Mouse (Mus musculus) limb, embryonic 14.5 days (tissue): ENCODE measurements around the gene Fars2. TPM values are rescaled to one million over a fixed set of nuclear protein-coding genes. Genes with fewer than 3 reads are reported as not detected.

Experiments used
- ATAC-seq: fragments of 200-750 bp; cut with Nextera tagmentation; 2 replicates; pipeline ENCODE4 v1.8.0; 2017; ENCODE audit warnings: low read depth, moderate number of reproducible peaks, moderate TSS enrichment; ENCODE audit not compliant: low FRiP score
- DNase-seq: peaks from one replicate; pipeline ENCODE4 v3.0.0-alpha.2; 2015; ENCODE audit warnings: low spot score
- H3K27ac ChIP-seq: fragments of 300-500 bp; sonication (generic); replicated peaks from 2 replicates; pipeline ENCODE4 v1.5.1; 2014; ENCODE audit warnings: low read depth, mild to moderate bottlenecking, low read length, moderate library complexity, mixed read lengths
- H3K27me3 ChIP-seq: fragments of 300-500 bp; sonication (generic); 2 replicates; pipeline ENCODE4 v1.6.1; 2014; ENCODE audit warnings: low read length, mixed read lengths; ENCODE audit not compliant: control insufficient read depth, insufficient read depth
- H3K36me3 ChIP-seq: fragments of 300-500 bp; sonication (generic); 2 replicates; pipeline ENCODE4 v1.6.1; 2014; ENCODE audit warnings: mild to moderate bottlenecking, low read length, moderate library complexity, mixed read lengths; ENCODE audit not compliant: control insufficient read depth, insufficient read depth
- H3K4me1 ChIP-seq: fragments of 300-500 bp; sonication (generic); 2 replicates; pipeline ENCODE4 v1.6.1; 2014; ENCODE audit warnings: antibody characterized with exemption, low read length, mixed read lengths; ENCODE audit not compliant: control insufficient read depth, insufficient read depth
- H3K4me2 ChIP-seq: fragments of 300-500 bp; sonication (generic); replicated peaks from 2 replicates; pipeline ENCODE4 v1.6.1; 2014; ENCODE audit warnings: low read depth, mild to moderate bottlenecking, low read length, moderate library complexity; ENCODE audit not compliant: severe bottlenecking
- H3K4me3 ChIP-seq: fragments of 300-500 bp; sonication (generic); replicated peaks from 2 replicates; pipeline ENCODE4 v1.5.1; 2014; ENCODE audit warnings: low read length
- H3K9ac ChIP-seq: fragments of 300-500 bp; sonication (generic); 2 replicates; pipeline ENCODE4 v1.6.1; 2014; ENCODE audit warnings: mild to moderate bottlenecking, low read depth, low read length, moderate library complexity; ENCODE audit not compliant: severe bottlenecking
- H3K9me3 ChIP-seq: fragments of 300-500 bp; sonication (generic); 2 replicates; pipeline ENCODE4 v1.6.1; 2016; ENCODE audit warnings: low read length; ENCODE audit not compliant: control insufficient read depth
- POLR2A ChIP-seq: fragments of 200-500 bp; IDR thresholded peaks from 2 replicates; pipeline ENCODE4 v1.8.0; 2012; ENCODE audit warnings: inconsistent platforms, mild to moderate bottlenecking, moderate library complexity, borderline replicate concordance; ENCODE audit not compliant: insufficient read depth, insufficient read length; ENCODE audit errors: extremely low read depth
- WGBS: fragments of 180-500 bp; shearing (Covaris S2); extraction: QIAGEN DNeasy Blood & Tissue Kit; methylation state at CpG from one replicate; pipeline ENCODE4 v1.1.7; 2014; 5-methylcytosine and 5-hydroxymethylcytosine counted together
- polyA plus RNA-seq, 2 experiments: library from polyadenylated mRNA; depleted of rRNA in 1 of 2; stranded (reverse) in 1 of 2; unstranded in 1 of 2; fragments of >200 nt; fragmentation: Nextera tagmentation in 1 of 2; extraction: Ambion mirVana in 1 of 2; gene quantifications; 2 replicates each; pipeline versions ENCODE4 v1.2.1 to v1.2.3; 2012 to 2014

Fars2 gene
- polyA plus RNA-seq, 2 experiments = 27.6 to 35.2 TPM

GRCm38 (mm10) chr13:36533518-36533917 is 416.3 kb downstream of the Fars2 start:
- Histone ChIP-seq H3K4me2 (no peak overlapping the region), H3K36me3 (no peaks in the 10 kb centered on the region), H3K9ac (no peak overlapping the region), H3K4me3 (no peak overlapping the region), H3K4me1 (peaks cover 11% of the 10 kb centered on the region), H3K27ac (no peak overlapping the region), H3K27me3 (no peaks in the 10 kb centered on the region), H3K9me3 (no peaks in the 10 kb centered on the region)
- 69% methylated on average over 7 of the region's 7 CpGs for WGBS
- DNase-seq = no peak
- TF ChIP-seq POLR2A = no peak
- no peak for ATAC-seq

GRCm38 (mm10) chr13:36533966-36534540 is 416.8 kb downstream of the Fars2 start:
- no peak overlapping the region for H3K27ac ChIP-seq
- no peak for ATAC-seq

GRCm38 (mm10) chr13:36537580-36537979 is 420.4 kb downstream of the Fars2 start:
- DNase-seq (no peak), ATAC-seq (no peak)
- H3K4me1 ChIP-seq = peaks cover 9% of the 10 kb centered on the region
- WGBS = 40% methylated on average over 3 of the region's 3 CpGs
- no peak overlapping the region for H3K4me3 ChIP-seq
- no peak overlapping the region for H3K4me2 ChIP-seq
- no peaks in the 10 kb centered on the region for H3K9me3 ChIP-seq
- TF ChIP-seq POLR2A = no peak
- no peak overlapping the region for H3K9ac ChIP-seq
- H3K27me3 ChIP-seq = no peaks in the 10 kb centered on the region
- no peak overlapping the region for H3K27ac ChIP-seq
- no peaks in the 10 kb centered on the region for H3K36me3 ChIP-seq

More at GRCm38 (mm10) chr13:36533966-36534540, 416.8 kb downstream of the Fars2 start:
- no peak for TF ChIP-seq POLR2A
- no peaks in the 10 kb centered on the region for H3K9me3 ChIP-seq
- no peak overlapping the region for H3K4me3 ChIP-seq
- 86% methylated on average over 8 of the region's 8 CpGs for WGBS
- H3K4me1 ChIP-seq = peaks cover 9% of the 10 kb centered on the region
- no peaks in the 10 kb centered on the region for H3K36me3 ChIP-seq
- H3K27me3 ChIP-seq = no peaks in the 10 kb centered on the region
- no peak for DNase-seq
- no peak overlapping the region for H3K4me2 ChIP-seq
- no peak overlapping the region for H3K9ac ChIP-seq

GRCm38 (mm10) chr13:36538385-36538784 is 421.2 kb downstream of the Fars2 start:
- Histone ChIP-seq H3K9me3 (no peaks in the 10 kb centered on the region), H3K4me1 (peaks cover 9% of the 10 kb centered on the region), H3K27me3 (no peaks in the 10 kb centered on the region), H3K4me3 (no peak overlapping the region), H3K27ac (no peak overlapping the region), H3K36me3 (no peaks in the 10 kb centered on the region), H3K9ac (no peak overlapping the region), H3K4me2 (no peak overlapping the region)
- DNase-seq (no peak), ATAC-seq (no peak)
- no peak for TF ChIP-seq POLR2A
- 57% methylated on average over 2 of the region's 2 CpGs for WGBS

GRCm38 (mm10) chr13:36540231-36540630 is 423.0 kb downstream of the Fars2 start:
- Histone ChIP-seq H3K4me2 (no peak overlapping the region), H3K4me1 (peaks cover 9% of the 10 kb centered on the region), H3K27me3 (no peaks in the 10 kb centered on the region), H3K9me3 (no peaks in the 10 kb centered on the region), H3K4me3 (no peak overlapping the region), H3K36me3 (no peaks in the 10 kb centered on the region), H3K9ac (no peak overlapping the region), H3K27ac (no peak overlapping the region)
- 49% methylated on average over 10 of the region's 10 CpGs for WGBS
- ATAC-seq (no peak), DNase-seq (no peak)
- no peak for TF ChIP-seq POLR2A
